Mouse (Mus musculus) midbrain, embryonic 13.5 days (tissue): ENCODE results near the gene Actl6b. TPM values are rescaled to one million over a fixed set of nuclear protein-coding genes. Genes with fewer than 3 reads are reported as not detected.

Experiments used
- ATAC-seq: fragments of 200-750 bp; cut with Nextera tagmentation; 2 replicates; pipeline ENCODE4 v1.8.0; 2017; ENCODE audit warnings: mild to moderate bottlenecking, moderate TSS enrichment, moderate library complexity
- H3K27ac ChIP-seq: fragments of 300-500 bp; sonication (generic); 2 replicates; pipeline ENCODE4 v1.5.1; 2015; ENCODE audit warnings: inconsistent platforms, mild to moderate bottlenecking, moderate library complexity
- H3K27me3 ChIP-seq: fragments of 300-500 bp; sonication (generic); 2 replicates; pipeline ENCODE4 v1.6.1; 2015; ENCODE audit warnings: mild to moderate bottlenecking, inconsistent platforms
- H3K36me3 ChIP-seq: fragments of 300-500 bp; sonication (generic); 2 replicates; pipeline ENCODE4 v1.6.1; 2015; ENCODE audit warnings: mild to moderate bottlenecking, inconsistent platforms
- H3K4me1 ChIP-seq: fragments of 300-500 bp; sonication (generic); replicated peaks from 2 replicates; pipeline ENCODE4 v1.6.1; 2015; ENCODE audit warnings: inconsistent platforms
- H3K4me2 ChIP-seq: fragments of 300-500 bp; sonication (generic); replicated peaks from 2 replicates; pipeline ENCODE4 v1.6.1; 2015; ENCODE audit warnings: moderate library complexity, mild to moderate bottlenecking, inconsistent platforms
- H3K4me3 ChIP-seq: fragments of 300-500 bp; sonication (generic); replicated peaks from 2 replicates; pipeline ENCODE4 v1.5.1; 2015; ENCODE audit warnings: mild to moderate bottlenecking, inconsistent platforms
- H3K9ac ChIP-seq: fragments of 300-500 bp; sonication (generic); replicated peaks from 2 replicates; pipeline ENCODE4 v1.6.1; 2015; ENCODE audit warnings: mild to moderate bottlenecking, inconsistent platforms
- H3K9me3 ChIP-seq: fragments of 300-500 bp; sonication (generic); 2 replicates; pipeline ENCODE4 v1.6.1; 2016; ENCODE audit warnings: mild to moderate bottlenecking, inconsistent platforms
- WGBS: fragments of 180-500 bp; shearing (Covaris S2); methylation state at CpG from one replicate; pipeline ENCODE4 v1.1.7; 2015; 5-methylcytosine and 5-hydroxymethylcytosine counted together
- polyA plus RNA-seq: library from polyadenylated mRNA; unstranded; fragments of >200 nt; fragmentation: Nextera tagmentation; extraction: Ambion mirVana; gene quantifications from 2 replicates; pipeline ENCODE4 v1.2.1, GENCODE M21; 2015

The Actl6b gene
- polyA plus RNA-seq, 1 experiment from 2014 or later, result 235 TPM

- Histone ChIP-seq H3K4me1 (peaks cover 18% of the 10 kb centered on the region), H3K9ac (no peak overlapping the region)
Observed at GRCm38 (mm10) chr5:137596601-137597261, 43.4 kb downstream of the Actl6b start.

GRCm38 (mm10) chr5:137597625-137598024 is 44.3 kb downstream of the Actl6b start:
- no peak overlapping the region for H3K27ac ChIP-seq
- H3K9ac ChIP-seq, result no peak overlapping the region
- no peaks in the 10 kb centered on the region for H3K27me3 ChIP-seq
- 95% methylated on average over 6 of the region's 6 CpGs for WGBS
- peaks cover 15% of the 10 kb centered on the region for H3K36me3 ChIP-seq
- no peak for ATAC-seq
- no peak overlapping the region for H3K4me2 ChIP-seq
- H3K9me3 ChIP-seq, result no peaks in the 10 kb centered on the region
- H3K4me1 ChIP-seq, result peaks cover 27% of the 10 kb centered on the region
- H3K4me3 ChIP-seq, result no peak overlapping the region

More at GRCm38 (mm10) chr5:137596601-137597261, 43.4 kb downstream of the Actl6b start:
- Histone ChIP-seq H3K9me3 (no peaks in the 10 kb centered on the region), H3K4me2 (peak overlapping the region; percentile 38), H3K27ac (no peak overlapping the region), H3K36me3 (peaks cover 15% of the 10 kb centered on the region), H3K4me3 (0 out of 2 replicates have a peak overlapping the region, but pooled peaks have one; percentile 15), H3K27me3 (no peaks in the 10 kb centered on the region)
- ATAC-seq, result no peak
- 32% methylated on average over 30 of the region's 30 CpGs for WGBS

DNA sequence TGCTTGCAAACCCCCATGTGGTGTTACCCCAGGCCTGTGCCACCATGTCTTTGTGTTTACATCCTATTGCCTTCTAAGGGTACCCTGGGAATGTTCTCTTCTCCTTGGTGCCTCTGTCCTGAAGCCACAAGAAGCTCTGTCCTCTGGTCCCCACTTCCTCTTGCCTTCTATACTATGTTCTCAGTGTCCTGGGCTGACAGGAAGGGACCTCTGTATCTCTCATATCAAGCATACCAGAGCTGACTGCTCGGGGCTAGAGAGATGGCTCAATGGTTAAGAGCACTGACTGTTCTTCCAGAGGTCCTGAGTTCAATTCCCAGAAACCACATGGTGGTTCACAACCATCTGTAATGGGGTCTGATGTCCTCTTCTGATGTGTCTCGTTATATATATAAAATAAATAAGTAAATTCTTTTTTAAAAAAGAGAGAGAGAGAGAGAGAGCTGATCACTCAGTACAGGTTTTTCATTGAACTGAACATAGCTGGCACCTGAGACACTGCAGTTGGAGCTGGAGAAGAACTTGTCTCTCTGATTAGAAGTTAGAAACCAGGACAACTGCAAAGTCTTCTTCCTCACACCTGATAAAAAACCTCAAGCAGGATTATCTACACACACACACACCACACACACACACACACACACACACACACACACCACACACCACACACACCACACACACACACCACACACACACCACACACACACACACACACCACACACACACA is 44.9 kb downstream of the Actl6b start:
- ATAC-seq, result no peak
- H3K27ac ChIP-seq, result no peak overlapping the region
- 92% methylated on average over 2 of the region's 2 CpGs for WGBS
- H3K9me3 ChIP-seq, result no peaks in the 10 kb centered on the region
- peaks cover 15% of the 10 kb centered on the region for H3K36me3 ChIP-seq
- H3K9ac ChIP-seq, result no peak overlapping the region
- H3K4me1 ChIP-seq, result peaks cover 34% of the 10 kb centered on the region
- H3K4me2 ChIP-seq, result no peak overlapping the region
- H3K27me3 ChIP-seq, result no peaks in the 10 kb centered on the region
- H3K4me3 ChIP-seq, result no peak overlapping the region

- WGBS, result 61% methylated on average over 9 of the region's 9 CpGs
- Histone ChIP-seq H3K9me3 (no peaks in the 10 kb centered on the region), H3K4me1 (peaks cover 42% of the 10 kb centered on the region), H3K27me3 (no peaks in the 10 kb centered on the region), H3K27ac (peak overlapping the region; percentile 84; the same call in 1 of the 2 replicates), H3K4me3 (peak overlapping the region; percentile 69), H3K4me2 (peak overlapping the region; percentile 87), H3K36me3 (peaks cover 15% of the 10 kb centered on the region), H3K9ac (peak overlapping the region; percentile 82)
- no peak for ATAC-seq
Observed at GRCm38 (mm10) chr5:137599600-137599999, 46.3 kb downstream of the Actl6b start.

DNA sequence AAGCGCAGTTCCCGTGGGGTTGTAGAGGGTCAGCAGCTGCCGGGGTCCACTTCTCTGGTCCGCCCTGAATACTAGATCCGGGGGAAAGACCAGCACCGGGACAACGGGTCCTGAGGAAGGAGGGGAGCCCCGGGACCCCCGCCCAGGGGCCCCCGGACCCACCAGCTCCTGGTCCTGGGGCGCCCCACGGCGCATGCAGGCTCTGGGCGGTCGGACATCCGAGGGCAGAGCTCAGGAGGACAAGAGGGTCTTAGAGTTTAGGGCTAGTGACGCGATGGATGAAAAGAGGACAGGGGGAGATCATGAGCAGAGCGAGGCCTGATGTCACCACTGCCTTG is 46.9 kb downstream of the Actl6b start:
- no peak; the same call in 1 of the 2 replicates for ATAC-seq
- H3K9ac ChIP-seq, result peak overlapping the region; percentile 82

GRCm38 (mm10) chr5:137600619-137601364 is 47.5 kb downstream of the Actl6b start, which contains the start of gene Mospd3:
Mospd3 (minus strand) TSS chr5:137601058.
- WGBS, result under 1% methylated on average over 41 of the region's 41 CpGs
- H3K27ac ChIP-seq, result peak within 1 kb of the TSS; percentile 84
- peak; percentile 96 for ATAC-seq

More for the DNA sequence above, 46.9 kb downstream of the Actl6b start:
- Histone ChIP-seq H3K36me3 (peaks cover 15% of the 10 kb centered on the region), H3K4me1 (peaks cover 42% of the 10 kb centered on the region), H3K4me3 (peak overlapping the region; percentile 69), H3K9me3 (no peaks in the 10 kb centered on the region), H3K4me2 (peak overlapping the region; percentile 87), H3K27ac (peak overlapping the region; percentile 84), H3K27me3 (no peaks in the 10 kb centered on the region)
- 2% methylated on average over 19 of the region's 19 CpGs for WGBS

DNA sequence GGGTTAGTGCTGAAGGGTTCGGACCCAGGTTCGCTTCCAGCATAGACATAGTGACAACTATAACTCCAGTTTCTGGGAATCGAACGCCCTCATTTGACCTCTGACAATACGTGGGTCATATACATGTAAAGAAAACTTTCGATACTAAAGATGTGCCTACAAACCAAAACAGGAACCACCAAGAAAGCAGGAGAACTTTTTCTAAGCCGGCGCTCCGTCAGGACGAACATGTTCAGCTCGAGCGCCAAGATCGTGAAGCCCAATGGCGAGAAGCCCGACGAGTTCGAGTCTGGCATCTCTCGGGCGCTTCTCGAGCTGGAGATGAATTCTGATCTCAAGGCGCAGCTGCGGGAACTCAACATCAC is 48.0 kb downstream of the Actl6b start:
- under 1% methylated on average over 22 of the region's 22 CpGs for WGBS
- Histone ChIP-seq H3K27me3 (no peaks in the 10 kb centered on the region), H3K27ac (no peak overlapping the region)

More at GRCm38 (mm10) chr5:137600619-137601364, 47.5 kb downstream of the Actl6b start, which contains the start of gene Mospd3:
- Histone ChIP-seq H3K9ac (peak within 1 kb of the TSS; percentile 82), H3K4me1 (peaks cover 42% of the 10 kb centered on the region), H3K4me2 (peak within 1 kb of the TSS; percentile 87), H3K27me3 (no peaks in the 10 kb centered on the region), H3K4me3 (peak within 1 kb of the TSS; percentile 69), H3K9me3 (no peaks in the 10 kb centered on the region), H3K36me3 (peaks cover 15% of the 10 kb centered on the region)

GRCm38 (mm10) chr5:137607860-137608653 is 54.7 kb downstream of the Actl6b start:
- H3K36me3 ChIP-seq, result no peaks in the 10 kb centered on the region
- H3K4me1 ChIP-seq, result peaks cover 48% of the 10 kb centered on the region
- H3K9ac ChIP-seq, result peak overlapping the region; percentile 39
- no peak for ATAC-seq
- H3K27me3 ChIP-seq, result peaks cover 29% of the 10 kb centered on the region
- no peak overlapping the region for H3K4me3 ChIP-seq
- H3K4me2 ChIP-seq, result peak overlapping the region; percentile 36
- 9% methylated on average over 26 of the region's 26 CpGs for WGBS
- no peaks in the 10 kb centered on the region for H3K9me3 ChIP-seq
- no peak overlapping the region for H3K27ac ChIP-seq

More for the DNA sequence above, 48.0 kb downstream of the Actl6b start:
- H3K4me1 ChIP-seq, result peaks cover 42% of the 10 kb centered on the region
- ATAC-seq, result no peak
- H3K9me3 ChIP-seq, result no peaks in the 10 kb centered on the region
- H3K4me3 ChIP-seq, result peak overlapping the region; percentile 69
- H3K4me2 ChIP-seq, result peak overlapping the region; percentile 87
- peak overlapping the region; percentile 63 for H3K9ac ChIP-seq
- peaks cover 15% of the 10 kb centered on the region for H3K36me3 ChIP-seq

- Histone ChIP-seq H3K27me3 (peaks cover 29% of the 10 kb centered on the region), H3K4me3 (no peak overlapping the region), H3K4me1 (peaks cover 43% of the 10 kb centered on the region), H3K9ac (peak overlapping the region; percentile 39; the same call in 1 of the 2 replicates), H3K4me2 (peak overlapping the region; percentile 36), H3K27ac (no peak overlapping the region), H3K36me3 (no peaks in the 10 kb centered on the region), H3K9me3 (no peaks in the 10 kb centered on the region)
- 19% methylated on average over 23 of the region's 23 CpGs for WGBS
- no peak for ATAC-seq
Observed at GRCm38 (mm10) chr5:137608654-137609190, 55.4 kb downstream of the Actl6b start.

- Histone ChIP-seq H3K36me3 (no peaks in the 10 kb centered on the region), H3K4me1 (peaks cover 38% of the 10 kb centered on the region), H3K9me3 (no peaks in the 10 kb centered on the region), H3K27me3 (peaks cover 29% of the 10 kb centered on the region), H3K9ac (no peak overlapping the region), H3K4me2 (no peak overlapping the region), H3K4me3 (no peak overlapping the region), H3K27ac (no peak overlapping the region)
- 66% methylated on average over 3 of the region's 3 CpGs for WGBS
- no peak for ATAC-seq
Observed at GRCm38 (mm10) chr5:137609292-137609691, 56.0 kb downstream of the Actl6b start.

DNA sequence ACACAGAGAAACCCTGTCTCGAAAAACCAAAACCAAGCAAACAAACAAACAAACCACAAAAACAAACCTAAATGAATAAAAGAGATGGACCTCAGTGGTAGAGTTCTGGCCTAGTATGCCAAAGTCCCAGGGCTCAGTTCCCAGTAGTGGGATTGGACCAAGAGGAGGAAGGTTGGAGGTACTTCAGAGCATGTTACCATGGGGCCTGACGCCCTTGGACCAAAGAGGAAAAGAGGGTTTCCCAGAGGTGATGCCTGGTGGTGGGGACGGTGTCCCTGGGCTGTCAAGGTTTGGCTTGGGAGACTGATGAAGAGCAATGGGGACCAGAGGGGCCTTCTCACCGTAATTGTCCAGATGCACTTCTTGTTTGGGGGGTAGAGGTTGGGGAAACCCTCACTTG is 56.7 kb downstream of the Actl6b start:
- Histone ChIP-seq H3K9ac (no peak overlapping the region), H3K27me3 (peaks cover 29% of the 10 kb centered on the region), H3K4me1 (peaks cover 38% of the 10 kb centered on the region), H3K4me2 (no peak overlapping the region), H3K27ac (no peak overlapping the region), H3K4me3 (no peak overlapping the region), H3K36me3 (no peaks in the 10 kb centered on the region), H3K9me3 (no peaks in the 10 kb centered on the region)
- ATAC-seq, result no peak
- 78% methylated on average over 4 of the region's 4 CpGs for WGBS
